ENCODE assay signal across 9 mouse cellular contexts in genomic region chr3:59130431-59130830, GRCm38 (mm10). TPM values are rescaled to one million over a fixed set of nuclear protein-coding genes. Genes with fewer than 3 reads are reported as not detected.
DNase-seq lines count a peak whose midpoint lies in the region.
"Had no signal": no experiment of that assay in that cellular context is flagged by ENCODE, and none has a peak within 500 bp of the region (broad histone marks: within the 10 kb centered on the region; RNA-seq: fewer than 3 reads in every experiment).

No protein-coding gene starts in this region.

- peak; percentile 48 to 49 for DNase-seq in heart, adult 18-20 months
- DNase-seq in heart, postnatal 4 days: no peak
- peak; percentile 66 for DNase-seq in adrenal gland, postnatal 14 days
- peak; percentile 30 to 62 for DNase-seq in kidney, postnatal 25 days
- DNase-seq in skeletal muscle tissue, adult 2 months (ENCODE audit: low read depth, low spot score): peak; percentile 21
- DNase-seq in forebrain, embryonic 10.5 days (ENCODE audit: extremely low spot score, low spot score): no peak
- DNase-seq in testis, postnatal 10 days (ENCODE audit: low spot score): no peak
- DNase-seq in right cerebral cortex, adult 18-20 months: no peak

- H3K4me1 ChIP-seq in forebrain, embryonic 10.5 days: no peaks in the 10 kb centered on the region

- 79% methylated on average over 8 of the region's 8 CpGs for whole genome bisulfite sequencing in forebrain, embryonic 10.5 days

- H3K9me3 ChIP-seq in forebrain, embryonic 10.5 days: no peaks in the 10 kb centered on the region
- H3K9me3 ChIP-seq: G1E had no signal

- no peaks in the 10 kb centered on the region for H3K27me3 ChIP-seq in forebrain, embryonic 10.5 days (ENCODE audit: poor library complexity, severe bottlenecking)

- no peak overlapping the region for H3K27ac ChIP-seq in forebrain, embryonic 10.5 days

- H3K4me3 ChIP-seq in forebrain, embryonic 10.5 days: no peak overlapping the region

- no peaks in the 10 kb centered on the region for H3K36me3 ChIP-seq in forebrain, embryonic 10.5 days (replicated peaks)
- H3K36me3 ChIP-seq: G1E had no signal

RNA-seq across cellular contexts. Expression of gene P2ry14, which starts 23.0 kb away (rescaled TPM):
- 1 to 10 TPM; 4.1 to 4.7 TPM for total RNA-seq in heart, adult 18-20 months (2021)
- total RNA-seq in heart, postnatal 4 days (2021): 1 to 10 TPM; 1.4 to 1.6 TPM
- total RNA-seq in adrenal gland, postnatal 14 days (2021): 11.7 and 17.6 TPM in 2 replicates
- polyA plus RNA-seq in forebrain, embryonic 10.5 days (2016; fragmentation: Nextera tagmentation; extraction: Ambion mirVana): 1.9 and 2.4 TPM in 2 replicates
- polyA plus RNA-seq: G1E had no signal

RNA-seq across cellular contexts. Expression of gene Gpr171, which starts 28.8 kb away (rescaled TPM):
- 1 to 10 TPM in 1 of 2 experiments, under 1 TPM in 1; 0.22 to 1.0 TPM for total RNA-seq in heart, adult 18-20 months (2021)
- not detected for total RNA-seq in heart, postnatal 4 days (2021)
- total RNA-seq in adrenal gland, postnatal 14 days (2021): 0.59 and 2.6 TPM in 2 replicates
- 1.6 TPM in 2 replicates for polyA plus RNA-seq in forebrain, embryonic 10.5 days (2016; fragmentation: Nextera tagmentation; extraction: Ambion mirVana)
- polyA plus RNA-seq: G1E had no signal

Comparison
In these comparisons a context has a peak if more than half of its experiments do, and no peak if none do; other contexts are left out.
1. DNase-seq: peak in heart, adult 18-20 months (2 of 2), adrenal gland, postnatal 14 days (single experiment), kidney, postnatal 25 days (2 of 2) and skeletal muscle tissue, adult 2 months (single experiment); none in heart, postnatal 4 days (single experiment), forebrain, embryonic 10.5 days (single experiment), testis, postnatal 10 days (single experiment) and right cerebral cortex, adult 18-20 months (single experiment).